Mouse (Mus musculus) cortical plate, adult 2 months (tissue): ENCODE measurements around the gene C1qa.

Experiments used
- CTCF ChIP-seq: fragments of 200-500 bp; IDR thresholded peaks from 2 replicates; pipeline ENCODE4 v1.5.1; 2011; ENCODE audit warnings: mild to moderate bottlenecking, control low read depth, low read length; ENCODE audit not compliant: insufficient read depth; ENCODE audit errors: extremely low read depth
- POLR2A ChIP-seq: fragments of 200-500 bp; IDR thresholded peaks from 2 replicates; pipeline ENCODE4 v1.6.1; 2011; ENCODE audit warnings: mild to moderate bottlenecking, low read length, control low read depth; ENCODE audit not compliant: insufficient read depth; ENCODE audit errors: extremely low read depth

DNA sequence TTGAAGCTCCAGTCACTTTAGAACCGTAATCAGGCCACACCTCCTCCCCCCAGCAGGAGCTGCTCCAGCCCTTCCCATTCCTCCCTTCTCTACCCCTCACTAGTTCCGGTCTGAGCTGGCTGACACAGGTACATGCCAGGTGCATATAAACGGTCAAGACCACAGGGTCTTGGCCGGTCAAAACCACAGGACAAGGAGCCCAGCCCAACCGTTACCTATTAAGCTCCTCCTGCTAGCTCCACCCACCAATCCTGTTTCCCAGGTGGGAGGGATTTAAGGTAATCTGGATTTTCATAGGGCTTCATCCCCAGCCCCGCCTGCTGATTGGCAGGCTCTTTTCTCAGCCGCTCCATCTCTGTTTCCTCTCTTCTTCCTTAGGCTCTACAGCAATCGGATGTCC, 20.4 kb downstream of the C1qa start:
- TF ChIP-seq POLR2A (no peak), CTCF (no peak)
